Mouse (Mus musculus): ENCODE measurements at regions not wholly inside any gene's neighbourhood (a gene's known extent, or its start where the extent isn't known, plus 50 kb on each side); places are given as distances from the start of the nearest gene placed in this dataset.

- no peak for TF ChIP-seq POLR2A (IDR thresholded peaks at IDR 0.05; ENCODE audit: borderline replicate concordance, insufficient read depth, low read length)
- TF ChIP-seq CTCF (IDR thresholded peaks at IDR 0.05; ENCODE audit: borderline replicate concordance, insufficient read depth, low read depth, low read length), result no peak
Observed at GRCm38 (mm10) chr2:45908871-45909270, 791.7 kb upstream of the Zeb2 start.
